Mouse (Mus musculus) kidney, adult 2 months (tissue): ENCODE results near the gene Ralgds. TPM values are rescaled to one million over a fixed set of nuclear protein-coding genes. Genes with fewer than 3 reads are reported as not detected.

Experiments
- DNase-seq: peaks from one replicate; pipeline ENCODE4 v3.0.0; 2021
- H3K27ac ChIP-seq: fragments of 200-500 bp; 2 replicates; pipeline ENCODE4 v1.5.1; 2012; ENCODE audit warnings: low read depth, low read length, control low read depth, inconsistent platforms; ENCODE audit not compliant: insufficient read depth
- H3K27me3 ChIP-seq: fragments of 200-500 bp; replicated peaks from 2 replicates; pipeline ENCODE4 v1.6.1; 2012; ENCODE audit warnings: mild to moderate bottlenecking, moderate library complexity, low read length, inconsistent platforms; ENCODE audit not compliant: control insufficient read depth, insufficient read depth
- H3K36me3 ChIP-seq: fragments of 200-500 bp; 2 replicates; pipeline ENCODE4 v1.6.1; 2012; ENCODE audit warnings: mild to moderate bottlenecking, moderate library complexity, low read length, inconsistent platforms; ENCODE audit not compliant: control insufficient read depth, insufficient read depth
- H3K4me1 ChIP-seq: fragments of 200-500 bp; 2 replicates; pipeline ENCODE4 v1.6.1; 2011; ENCODE audit warnings: low read length; ENCODE audit not compliant: control insufficient read depth, insufficient read depth
- H3K4me3 ChIP-seq: fragments of 200-500 bp; 2 replicates; pipeline ENCODE4 v1.5.1; 2011; ENCODE audit warnings: mild to moderate bottlenecking, low read depth, low read length, control low read depth; ENCODE audit not compliant: insufficient read depth
- CTCF ChIP-seq: fragments of 200-500 bp; conservative IDR thresholded peaks from 2 replicates; pipeline ENCODE4 v1.5.1; 2011; ENCODE audit warnings: low read depth, mild to moderate bottlenecking, control low read depth, low read length, moderate library complexity, mixed read lengths; ENCODE audit not compliant: insufficient read depth, insufficient read length
- POLR2A ChIP-seq: fragments of 200-500 bp; IDR thresholded peaks from one replicate; pipeline ENCODE4 v1.6.1; 2011; ENCODE audit warnings: low read depth, low read length, control low read depth
- WGBS: fragments of 180-500 bp; shearing (Covaris S2); methylation state at CpG from one replicate; pipeline ENCODE4 v1.1.7; 2018; 5-methylcytosine and 5-hydroxymethylcytosine counted together
- polyA plus RNA-seq: library from polyadenylated mRNA; depleted of rRNA; stranded (reverse); fragments of >200 nt; gene quantifications from 2 replicates; pipeline ENCODE4 v1.2.3, GENCODE M21; 2012

Ralgds gene
- polyA plus RNA-seq, 1 experiment: 24.6 TPM

DNA sequence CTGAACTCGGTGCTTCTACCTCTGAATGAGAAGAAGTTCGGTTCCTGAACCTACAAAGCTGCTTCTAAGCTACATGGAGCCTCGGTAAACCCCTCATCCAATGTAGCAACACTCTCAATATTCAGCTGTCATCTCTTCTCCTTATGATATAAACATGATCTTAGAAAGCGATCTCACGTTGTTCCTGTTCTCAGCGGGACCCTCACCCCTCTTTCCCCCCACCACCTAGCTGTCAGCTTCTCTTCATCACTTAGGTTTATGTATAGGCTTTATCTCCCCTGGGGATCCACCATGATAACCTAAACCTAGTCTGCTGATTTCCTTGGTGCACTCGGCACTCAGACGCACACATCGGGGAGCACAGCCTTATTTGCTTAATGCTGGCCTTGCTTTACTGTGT lies 70.7 kb downstream of the Ralgds start, which contains the start of gene Gtf3c5:
TSS of gene Gtf3c5 (minus strand) at position 101 of the 400 bp plus-strand sequence.
- H3K27ac ChIP-seq: peak within 1 kb of the TSS; percentile 88
- WGBS: 86% methylated on average over 9 of the region's 9 CpGs
- no peaks in the 10 kb centered on the region for H3K36me3 ChIP-seq
- H3K27me3 ChIP-seq: no peaks in the 10 kb centered on the region
- no peaks in the 10 kb centered on the region for H3K4me1 ChIP-seq
- H3K4me3 ChIP-seq: peak within 1 kb of the TSS; percentile 99
- DNase-seq: no peak
- TF ChIP-seq POLR2A (no peak), CTCF (no peak)

DNA sequence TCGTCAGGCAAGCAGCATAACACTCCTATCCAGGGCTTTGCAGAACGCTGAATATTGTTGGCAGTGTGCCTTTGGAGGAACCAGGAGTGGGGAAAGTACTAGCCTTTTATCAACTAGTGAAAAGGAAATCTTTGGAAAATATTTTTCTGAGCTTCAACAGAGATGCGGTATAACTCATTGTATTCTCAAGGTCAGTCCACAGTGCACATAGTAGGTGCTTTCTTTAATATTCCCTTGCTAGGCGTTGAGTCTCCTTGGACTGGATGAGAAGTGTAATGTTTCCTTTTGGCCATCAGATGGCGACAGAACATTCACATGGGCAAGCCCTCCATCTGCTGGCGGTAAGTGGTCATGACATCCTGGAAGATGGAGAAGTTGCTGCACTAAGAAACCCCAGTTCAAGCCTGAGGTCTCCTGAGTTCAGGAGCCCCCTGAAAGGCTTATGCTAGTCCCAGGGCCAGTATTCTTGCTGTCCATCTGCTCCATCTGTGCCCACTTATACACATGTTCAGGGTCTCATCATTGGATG lies 72.2 kb downstream of the Ralgds start:
- DNase-seq: peak; percentile 87

DNA sequence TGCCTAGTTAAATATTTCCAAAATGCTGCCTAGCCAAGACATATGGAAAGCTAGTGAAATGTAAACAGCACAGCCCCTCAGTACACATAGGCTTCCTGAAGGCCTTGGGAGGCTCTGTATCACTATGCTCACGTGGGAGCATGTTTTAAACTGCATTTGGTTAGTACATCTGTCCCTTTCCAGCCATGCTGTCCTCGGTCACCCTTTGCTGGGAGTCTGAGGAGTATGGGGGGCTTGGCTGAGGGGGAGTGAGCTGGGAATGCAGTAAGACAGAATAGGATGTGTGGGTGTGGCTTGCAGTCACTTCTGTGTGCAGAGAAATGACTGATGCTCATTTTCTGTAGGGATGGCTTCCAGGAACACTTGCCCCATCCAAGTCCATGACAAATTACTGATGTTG lies 72.8 kb downstream of the Ralgds start:
- DNase-seq: no peak
- Histone ChIP-seq H3K27ac (no peak overlapping the region), H3K4me3 (no peak overlapping the region), H3K36me3 (no peaks in the 10 kb centered on the region), H3K27me3 (no peaks in the 10 kb centered on the region), H3K4me1 (no peaks in the 10 kb centered on the region)
- TF ChIP-seq POLR2A: no peak
- TF ChIP-seq CTCF: no peak
- WGBS: 42% methylated on average over 2 of the region's 2 CpGs

More for the DNA sequence above, 72.2 kb downstream of the Ralgds start:
- peak; percentile 100; the same call in 1 of the 2 replicates for TF ChIP-seq CTCF
- TF ChIP-seq POLR2A: no peak
- Histone ChIP-seq H3K4me1 (no peaks in the 10 kb centered on the region), H3K27me3 (no peaks in the 10 kb centered on the region), H3K27ac (no peak overlapping the region), H3K36me3 (no peaks in the 10 kb centered on the region), H3K4me3 (no peak overlapping the region)
- 14% methylated on average over 6 of the region's 6 CpGs for WGBS

DNA sequence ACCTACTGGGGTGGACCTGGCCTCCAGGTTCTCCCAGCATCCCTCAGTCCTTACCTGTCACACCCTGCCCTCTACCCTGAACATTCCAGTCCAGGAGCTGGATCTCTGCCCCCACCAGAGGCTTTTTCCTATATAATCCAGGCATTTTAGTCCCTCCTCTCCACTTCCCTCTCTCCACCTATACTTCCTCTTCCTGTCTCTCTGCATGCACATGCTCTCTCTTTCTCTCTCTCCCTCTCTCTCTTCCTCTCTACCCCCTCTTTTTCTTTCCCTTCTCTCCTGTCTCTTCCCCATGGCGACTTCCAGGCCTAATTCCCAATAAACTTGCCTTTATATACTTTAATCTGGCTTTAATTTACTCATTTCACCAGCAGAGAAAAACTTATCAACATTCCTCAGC lies 75.6 kb downstream of the Ralgds start:
- H3K27ac ChIP-seq: no peak overlapping the region
- H3K4me3 ChIP-seq: no peak overlapping the region
- H3K36me3 ChIP-seq: no peaks in the 10 kb centered on the region
- no peaks in the 10 kb centered on the region for H3K27me3 ChIP-seq
- no peak for DNase-seq
- H3K4me1 ChIP-seq: no peaks in the 10 kb centered on the region
- TF ChIP-seq POLR2A: no peak
- TF ChIP-seq CTCF: no peak
- 43% methylated on average over 1 of the region's 1 CpGs for WGBS

DNA sequence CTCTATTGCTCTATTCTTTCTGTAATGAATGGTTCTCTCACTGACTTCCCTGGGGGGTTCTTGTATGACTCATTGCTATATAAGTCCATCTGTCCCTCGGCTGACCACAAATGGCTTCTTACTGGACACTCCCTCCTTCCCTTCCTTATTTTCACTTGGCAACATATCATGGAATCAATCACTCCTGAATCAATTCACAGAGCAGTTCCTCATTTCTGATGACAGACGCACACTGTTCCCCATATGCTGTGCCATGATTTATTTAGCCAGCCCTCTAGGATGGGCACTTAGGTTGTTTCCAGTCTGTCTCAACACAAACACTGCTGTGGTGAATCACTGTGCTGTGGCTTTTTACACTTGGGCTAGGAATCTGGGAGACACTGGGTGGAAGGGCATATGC lies 78.6 kb downstream of the Ralgds start:
- H3K27ac ChIP-seq: no peak overlapping the region
- no peaks in the 10 kb centered on the region for H3K4me1 ChIP-seq
- no peak for DNase-seq
- no peak overlapping the region for H3K4me3 ChIP-seq
- WGBS: 53% methylated on average over 2 of the region's 2 CpGs
- no peaks in the 10 kb centered on the region for H3K36me3 ChIP-seq
- H3K27me3 ChIP-seq: no peaks in the 10 kb centered on the region
- TF ChIP-seq POLR2A: no peak
- TF ChIP-seq CTCF: no peak

DNA sequence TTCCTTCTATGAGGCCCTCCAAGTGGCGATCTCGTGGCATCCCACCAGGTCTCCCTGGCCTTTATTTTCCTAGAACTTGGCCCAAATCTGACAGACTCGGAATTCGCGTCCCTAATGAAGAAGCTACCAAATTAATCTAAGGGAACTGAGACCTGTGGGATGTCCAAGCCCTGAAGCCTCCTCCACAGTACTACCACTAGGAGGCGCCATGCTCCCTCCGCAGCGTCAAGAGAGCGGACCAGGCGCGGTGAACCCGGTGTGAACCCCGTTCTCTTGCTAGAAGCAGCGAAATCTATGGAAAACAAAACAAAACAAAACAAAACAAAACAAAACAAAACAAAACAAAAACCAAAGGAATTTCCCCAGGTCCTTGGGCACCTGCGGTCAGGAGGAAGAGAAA lies 79.9 kb downstream of the Ralgds start:
- no peaks in the 10 kb centered on the region for H3K36me3 ChIP-seq
- no peak overlapping the region for H3K27ac ChIP-seq
- peak; percentile 73 for DNase-seq
- no peaks in the 10 kb centered on the region for H3K4me1 ChIP-seq
- no peaks in the 10 kb centered on the region for H3K27me3 ChIP-seq
- peak; percentile 90 for TF ChIP-seq CTCF
- no peak for TF ChIP-seq POLR2A
- 8% methylated on average over 15 of the region's 15 CpGs for WGBS
- no peak overlapping the region for H3K4me3 ChIP-seq

DNA sequence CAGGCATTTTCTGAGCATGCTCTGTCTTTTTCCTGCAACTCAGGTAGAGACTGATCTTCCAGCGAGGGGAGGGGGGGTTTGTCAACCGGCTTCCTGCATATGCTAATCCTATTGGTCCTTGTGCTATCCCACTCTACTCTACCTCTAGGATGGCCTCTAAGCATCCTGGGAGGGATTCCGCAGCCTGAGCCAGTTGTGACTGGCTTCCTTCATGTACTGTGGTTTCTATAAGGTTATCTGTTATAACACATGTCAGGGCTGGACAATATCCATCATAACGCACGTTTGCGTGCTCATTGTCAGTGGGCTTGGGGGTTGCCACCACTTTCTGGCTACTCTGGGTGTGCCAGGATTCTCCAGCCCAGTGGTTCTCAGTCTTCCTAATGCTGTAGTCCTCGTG lies 83.1 kb downstream of the Ralgds start:
- Histone ChIP-seq H3K4me1 (no peaks in the 10 kb centered on the region), H3K27me3 (no peaks in the 10 kb centered on the region), H3K36me3 (no peaks in the 10 kb centered on the region), H3K4me3 (no peak overlapping the region), H3K27ac (no peak overlapping the region)
- 85% methylated on average over 7 of the region's 7 CpGs for WGBS
- no peak for DNase-seq
- no peak for TF ChIP-seq CTCF
- TF ChIP-seq POLR2A: no peak
